Mouse (Mus musculus): Measurements from ENCODE around the gene Perm1.

DNA sequence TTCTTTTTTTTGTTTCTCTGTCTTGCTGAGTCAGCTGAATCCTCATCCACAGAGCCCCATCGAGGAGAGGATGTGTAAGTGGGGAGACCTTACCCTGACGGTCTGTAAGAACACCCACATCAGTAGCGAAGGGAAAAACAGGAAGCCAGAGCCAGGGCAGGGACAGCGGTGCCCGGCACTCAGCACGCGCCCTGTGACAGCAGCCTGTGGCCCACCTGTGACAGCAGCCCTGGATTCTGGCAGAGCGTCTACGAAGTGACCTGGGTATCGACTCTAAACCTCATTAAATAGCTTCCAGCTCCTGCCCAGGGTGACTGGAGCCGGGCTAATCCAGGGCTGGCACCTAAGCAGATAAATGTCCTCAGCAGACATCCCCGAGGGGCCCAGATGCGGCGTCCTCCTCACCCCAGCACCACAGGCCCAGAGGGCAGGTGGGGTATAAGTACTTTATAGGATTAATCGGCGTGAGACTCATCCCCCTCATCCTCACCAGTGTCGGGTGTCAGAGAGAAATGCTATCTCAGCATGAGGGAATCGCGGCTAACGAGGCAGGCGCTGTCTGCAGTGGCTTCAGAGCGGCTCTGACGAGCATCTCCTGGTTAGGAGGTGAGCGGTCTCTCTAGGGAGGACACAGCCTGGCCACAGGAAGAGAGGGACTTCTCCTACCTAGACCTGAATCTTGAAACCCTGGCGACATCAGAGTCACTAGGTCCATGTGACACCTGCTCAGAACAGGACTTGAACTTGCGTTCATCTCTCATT, 39.6 kb downstream of the Perm1 start, which contains the start of gene Samd11:
- no peak for TF ChIP-seq CTCF (IDR thresholded peaks at IDR 0.05 in 2 of 3, conservative IDR thresholded peaks at IDR 0.05 in 1 of 3; ENCODE audit: control insufficient read depth in 1 of 3, insufficient read depth in 1 of 3, low read depth in 2 of 3, low read length in 3 of 3, poor library complexity in 1 of 3, severe bottlenecking in 1 of 3)
- no peak for TF ChIP-seq ZMIZ1 (IDR thresholded peaks at IDR 0.05; ENCODE audit: low read depth, low read length)

All from MEL (cell line).